Mouse (Mus musculus) c-Kit-positive CD71-positive TER-119-negative erythroid progenitor cells, embryonic 14.5 days (primary cell): ENCODE results near the gene Ctxn1.
"Not testable (repeated sequence)": the region's sequence is repeated elsewhere in the genome, so short reads cannot be mapped to it uniquely, and the experiment has no call there.

Experiments used
- DNase-seq: peaks from one replicate; pipeline ENCODE4 v3.0.0-alpha.2; 2013; ENCODE audit warnings: low read depth

Gene Ctxn1

GRCm38 (mm10) chr8:4259125-4259804 is at the start of gene Ctxn1:
Gene Ctxn1 (minus strand): TSS chr8:4259274.
- peak; percentile 88 for DNase-seq

DNA sequence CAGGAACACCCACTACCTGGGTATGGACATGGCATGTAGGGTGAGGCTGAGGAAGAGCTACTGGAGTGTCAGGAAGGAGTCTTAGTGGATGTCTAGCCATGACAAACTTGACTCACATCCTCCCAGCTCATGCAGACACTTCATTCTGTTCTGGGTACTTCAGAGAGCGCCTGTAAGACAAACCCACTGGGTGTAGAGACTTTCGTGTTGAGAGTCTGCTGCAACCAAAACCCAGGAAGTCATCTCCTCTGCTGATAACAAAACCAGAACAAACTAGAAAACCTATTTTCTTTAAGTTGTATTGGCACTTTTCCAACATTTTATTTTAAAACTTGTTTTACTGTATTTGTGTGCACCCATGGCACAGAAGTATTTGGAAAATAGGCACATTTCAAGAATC is 46.8 kb upstream of the Ctxn1 start:
- DNase-seq: no peak

GRCm38 (mm10) chr8:4304124-4304547 is 45.1 kb upstream of the Ctxn1 start:
- peak; percentile 81 for DNase-seq

DNA sequence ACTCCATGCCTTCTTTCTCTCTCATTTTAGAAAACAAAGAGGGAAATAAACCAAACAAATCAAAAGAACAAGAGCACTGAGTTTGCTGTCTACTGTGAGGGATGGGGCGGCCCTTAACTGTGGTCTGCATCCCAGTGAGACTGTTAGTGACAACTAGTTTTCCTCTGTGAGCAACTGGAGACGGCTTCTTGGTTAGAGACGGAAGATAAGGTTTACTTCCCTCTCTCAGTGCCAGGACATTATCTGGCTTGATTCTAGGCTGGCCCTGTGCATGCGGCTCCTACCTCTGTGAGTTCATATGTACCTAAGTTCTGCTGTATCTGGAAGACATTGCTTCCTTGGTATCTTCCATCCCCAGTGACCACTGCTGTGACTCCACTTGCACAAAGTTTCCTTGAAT is 38.7 kb upstream of the Ctxn1 start:
- no peak for DNase-seq

DNA sequence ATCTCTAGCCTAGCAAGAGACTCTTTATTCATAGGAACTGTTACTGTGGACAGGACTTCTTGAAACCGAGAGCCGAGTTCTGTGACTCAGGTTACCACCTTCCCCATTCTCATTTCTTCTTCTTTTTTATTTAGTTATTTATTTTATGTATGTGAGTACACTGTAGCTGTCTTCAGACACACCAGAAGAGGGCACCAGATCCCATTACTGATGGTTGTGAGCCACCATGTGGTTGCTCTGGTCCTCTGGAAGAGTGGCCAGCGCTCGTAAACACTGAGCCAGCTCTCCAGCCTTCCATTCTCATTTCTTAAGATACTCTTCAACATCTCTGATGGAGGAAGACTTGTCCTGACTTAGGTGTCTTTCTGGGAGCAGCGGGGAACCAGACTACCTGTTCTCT is 33.7 kb upstream of the Ctxn1 start:
- no peak for DNase-seq

GRCm38 (mm10) chr8:4276111-4276465 is 17.0 kb upstream of the Ctxn1 start:
- no peak for DNase-seq

DNA sequence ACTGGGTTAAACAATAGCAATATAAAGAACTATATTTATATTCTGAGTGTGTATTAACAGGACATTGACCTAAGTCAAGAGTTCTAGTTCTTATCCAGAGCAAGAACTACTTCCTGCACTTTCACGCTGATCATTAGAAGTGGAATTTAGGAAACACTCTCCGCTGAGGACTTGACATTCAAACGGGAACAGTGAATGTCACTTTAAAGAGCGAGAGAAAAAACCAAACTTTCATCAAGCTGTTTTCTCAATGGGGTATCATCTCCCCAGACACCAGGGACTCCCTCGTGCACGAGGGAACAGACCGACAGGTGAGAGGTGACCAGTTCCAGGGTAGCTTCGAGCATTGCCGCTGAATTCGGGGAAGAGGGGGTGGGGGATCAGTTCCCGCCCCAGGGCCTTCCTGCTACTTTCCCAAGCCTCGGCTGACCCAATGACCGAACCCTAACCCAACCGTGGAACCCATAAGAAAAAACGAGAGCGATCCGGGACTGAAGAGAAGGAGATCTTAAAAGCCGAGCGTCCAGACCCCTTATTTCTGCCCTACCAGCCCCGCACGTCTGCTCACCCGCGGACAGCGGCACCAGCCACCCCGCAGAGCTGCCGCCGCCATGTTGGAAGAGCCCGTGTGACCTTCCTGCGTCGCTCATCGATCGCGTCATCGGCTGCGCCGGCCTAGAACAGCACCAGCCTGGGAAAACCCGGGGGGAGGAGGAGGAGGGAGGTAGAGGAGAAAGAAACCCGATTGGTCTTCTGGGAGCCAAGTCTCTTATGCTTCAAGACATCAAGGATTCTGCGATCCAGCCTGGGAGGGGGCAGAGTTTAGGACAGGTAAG is 16.4 kb upstream of the Ctxn1 start, which contains the start of gene Timm44:
Timm44 (minus strand) TSS at position 639 of the 836 bp plus-strand sequence.
- peak; percentile 97 for DNase-seq

DNA sequence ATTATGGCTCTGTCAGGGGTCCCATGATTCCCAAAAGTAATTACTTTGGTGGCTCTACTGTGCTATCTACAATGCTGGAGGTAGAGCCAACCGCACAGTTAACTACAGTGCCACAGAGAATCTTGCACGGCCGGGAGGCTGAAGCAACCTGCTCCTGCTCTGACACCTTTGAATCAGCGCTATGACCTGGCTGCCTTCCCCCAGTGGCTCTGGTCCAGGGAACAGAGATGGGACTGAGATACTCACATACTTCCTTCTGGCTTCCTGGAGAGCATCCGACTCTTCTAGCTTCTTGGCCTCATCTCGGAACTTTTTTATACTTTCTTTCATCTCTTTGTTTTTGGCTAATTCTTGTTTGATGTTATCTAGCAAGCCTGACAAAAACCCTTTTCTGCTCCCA is 10.5 kb upstream of the Ctxn1 start:
- no peak for DNase-seq

- no peak for DNase-seq
These were observed 8.6 kb upstream of the Ctxn1 start for GRCm38 (mm10) chr8:4267627-4268026.

GRCm38 (mm10) chr8:4265160-4265914 is 6.3 kb upstream of the Ctxn1 start:
- no peak for DNase-seq

DNA sequence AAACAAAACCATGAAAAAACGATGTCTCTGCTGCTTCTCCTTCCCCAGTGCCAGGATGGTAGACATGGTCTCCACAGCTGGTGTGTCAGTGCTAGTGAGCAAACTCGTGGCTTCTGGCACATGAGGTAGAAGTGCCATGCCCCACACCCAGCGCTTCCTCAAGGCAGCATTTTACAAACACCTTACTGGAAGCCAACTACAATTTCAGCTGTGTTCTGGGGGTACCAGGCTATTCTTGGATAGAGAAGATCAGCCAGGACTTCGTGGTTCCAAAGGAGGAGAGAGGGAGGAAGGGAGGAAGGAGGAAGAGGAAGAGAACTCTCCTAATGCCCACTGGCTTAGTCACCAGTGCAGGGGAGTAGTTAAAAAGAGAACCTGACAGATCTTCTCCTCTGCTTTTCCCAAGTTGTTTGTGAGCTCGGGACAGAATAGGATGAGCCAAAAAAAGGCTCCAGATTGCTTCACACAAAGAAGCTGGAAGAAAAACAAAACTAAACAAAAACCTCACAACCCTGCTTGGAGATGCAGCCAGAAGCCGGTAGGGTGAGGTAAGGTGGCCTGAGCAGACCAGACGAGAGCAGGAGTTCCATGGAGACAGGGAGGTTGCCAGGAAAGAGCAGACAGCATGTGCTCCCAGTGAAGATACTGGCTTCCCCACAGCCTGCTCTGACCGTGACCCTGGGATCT is 4.2 kb upstream of the Ctxn1 start:
- no peak for DNase-seq

- DNase-seq: no peak
These were observed 714 bp upstream of the Ctxn1 start for GRCm38 (mm10) chr8:4259805-4260170.

GRCm38 (mm10) chr8:4258678-4259077 is 396 bp downstream of the Ctxn1 start:
- no peak for DNase-seq

- peak; percentile 62 for DNase-seq
These were observed 841 bp downstream of the Ctxn1 start for GRCm38 (mm10) chr8:4258233-4258632.

DNA sequence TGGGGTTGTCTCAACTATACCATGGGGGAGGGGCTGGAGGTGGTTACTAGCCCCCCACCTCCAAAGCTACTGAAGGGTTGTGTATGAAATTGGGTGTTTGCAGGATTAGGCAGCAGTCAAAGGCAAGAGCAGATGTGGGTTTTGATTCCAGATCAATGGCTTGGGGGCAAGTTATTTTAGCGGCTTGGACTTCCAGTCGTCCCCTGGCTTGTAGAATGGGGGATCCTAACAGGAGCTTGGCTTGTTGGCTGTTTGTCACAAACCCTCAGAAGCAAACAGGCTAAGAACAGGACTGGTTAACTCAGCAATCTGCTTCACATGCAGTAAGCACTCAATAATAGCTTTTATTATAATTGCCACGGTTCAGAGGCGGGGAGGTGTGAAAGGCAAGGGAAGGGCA is 1.7 kb downstream of the Ctxn1 start:
- DNase-seq: no peak

DNA sequence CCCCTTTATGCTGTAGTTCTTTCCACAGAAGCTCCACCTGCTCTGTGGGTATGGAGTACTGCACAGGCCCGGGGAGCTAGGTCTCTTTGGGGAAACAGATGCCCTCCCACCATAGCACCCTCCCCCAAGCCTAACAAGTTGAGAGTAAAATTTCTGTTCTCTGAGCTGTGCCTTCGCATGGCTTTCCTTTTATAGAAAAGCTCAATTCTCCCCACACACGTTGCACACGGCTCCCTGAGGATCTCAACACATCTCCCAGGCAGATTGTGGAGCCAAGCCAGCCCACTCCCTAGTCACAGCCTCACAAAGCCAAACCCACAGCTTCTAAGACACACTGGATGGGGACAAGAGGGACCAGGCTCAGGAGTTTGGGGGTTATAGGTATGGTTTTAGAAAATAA is 2.2 kb downstream of the Ctxn1 start:
- no peak for DNase-seq

DNA sequence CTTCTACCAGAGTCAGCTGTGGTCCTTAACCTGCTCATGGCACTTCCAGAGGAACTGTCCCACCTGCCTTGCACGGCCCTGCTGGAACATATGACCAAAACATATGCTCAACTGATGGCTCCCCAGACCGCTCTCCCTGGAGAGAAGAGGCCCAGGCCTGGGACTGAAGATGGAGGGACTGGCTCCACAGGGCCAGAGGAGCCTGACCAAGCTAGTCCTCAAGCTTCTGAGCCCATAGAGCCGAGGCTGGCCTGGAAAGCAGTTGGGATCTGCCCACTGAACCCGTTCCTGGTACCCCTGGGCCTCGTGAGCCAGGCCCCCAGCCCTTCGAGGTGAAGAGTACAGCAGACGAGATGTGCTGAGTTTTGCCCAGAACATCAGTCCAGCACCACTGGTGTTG is 3.6 kb downstream of the Ctxn1 start:
- DNase-seq: not testable (repeated sequence)

- DNase-seq: no peak
These were observed 5.1 kb downstream of the Ctxn1 start for GRCm38 (mm10) chr8:4254001-4254400.

GRCm38 (mm10) chr8:4252934-4253841 is 5.9 kb downstream of the Ctxn1 start, which contains the start of gene Snapc2:
Gene Snapc2 (plus strand): TSS chr8:4253080.
- peak; percentile 94 for DNase-seq

- no peak for DNase-seq
These were observed 6.8 kb downstream of the Ctxn1 start for GRCm38 (mm10) chr8:4252116-4252760.
